Mouse (Mus musculus) stomach, embryonic 14.5 days (tissue): Measurements from ENCODE around the gene Gna12. TPM values are rescaled to one million over a fixed set of nuclear protein-coding genes. Genes with fewer than 3 reads are reported as not detected.

Experiments
- ATAC-seq: fragments of 200-750 bp; cut with Nextera tagmentation; 2 replicates; pipeline ENCODE4 v1.8.0; 2017; ENCODE audit warnings: low read depth, moderate TSS enrichment; ENCODE audit not compliant: insufficient number of reproducible peaks, insufficient read depth, low FRiP score
- H3K27ac ChIP-seq: fragments of 300-500 bp; sonication (generic); 2 replicates; pipeline ENCODE4 v1.5.1; 2014; ENCODE audit warnings: mild to moderate bottlenecking, low read length, moderate library complexity, mixed read lengths
- H3K27me3 ChIP-seq: fragments of 300-500 bp; sonication (generic); 2 replicates; pipeline ENCODE4 v1.6.1; 2014; ENCODE audit warnings: low read length, control low read depth, mixed read lengths; ENCODE audit not compliant: control insufficient read depth, insufficient read depth
- H3K36me3 ChIP-seq: fragments of 300-500 bp; sonication (generic); 2 replicates; pipeline ENCODE4 v1.6.1; 2014; ENCODE audit warnings: mild to moderate bottlenecking, control low read depth, low read length, moderate library complexity, mixed read lengths; ENCODE audit not compliant: control insufficient read depth, insufficient read depth
- H3K4me1 ChIP-seq: fragments of 300-500 bp; sonication (generic); 2 replicates; pipeline ENCODE4 v1.6.1; 2014; ENCODE audit warnings: low read length, control low read depth, mixed read lengths; ENCODE audit not compliant: control insufficient read depth, insufficient read depth
- H3K4me2 ChIP-seq: fragments of 300-500 bp; sonication (generic); replicated peaks from 2 replicates; pipeline ENCODE4 v1.6.1; 2014; ENCODE audit warnings: low read depth, low read length, control low read depth
- H3K4me3 ChIP-seq: fragments of 300-500 bp; sonication (generic); 2 replicates; pipeline ENCODE4 v1.5.1; 2014; ENCODE audit warnings: low read depth, low read length, control low read depth
- H3K9ac ChIP-seq: fragments of 300-500 bp; sonication (generic); replicated peaks from 2 replicates; pipeline ENCODE4 v1.6.1; 2014; ENCODE audit warnings: low read depth, mild to moderate bottlenecking, control low read depth, low read length, moderate library complexity, mixed read lengths
- H3K9me3 ChIP-seq: fragments of 300-500 bp; sonication (generic); 2 replicates; pipeline ENCODE4 v1.6.1; 2016; ENCODE audit warnings: low read depth, low read length, control low read depth; ENCODE audit not compliant: control insufficient read depth
- WGBS: fragments of 180-500 bp; shearing (Covaris S2); extraction: QIAGEN DNeasy Blood & Tissue Kit; methylation state at CpG from one replicate; pipeline ENCODE4 v1.1.7; 2014; 5-methylcytosine and 5-hydroxymethylcytosine counted together
- polyA plus RNA-seq: library from polyadenylated mRNA; unstranded; fragments of >200 nt; fragmentation: Nextera tagmentation; extraction: Ambion mirVana; gene quantifications from 2 replicates; pipeline ENCODE4 v1.2.1, GENCODE M21; 2014

The Gna12 gene
- polyA plus RNA-seq, 1 experiment from 2014 or later = 17.2 TPM

DNA sequence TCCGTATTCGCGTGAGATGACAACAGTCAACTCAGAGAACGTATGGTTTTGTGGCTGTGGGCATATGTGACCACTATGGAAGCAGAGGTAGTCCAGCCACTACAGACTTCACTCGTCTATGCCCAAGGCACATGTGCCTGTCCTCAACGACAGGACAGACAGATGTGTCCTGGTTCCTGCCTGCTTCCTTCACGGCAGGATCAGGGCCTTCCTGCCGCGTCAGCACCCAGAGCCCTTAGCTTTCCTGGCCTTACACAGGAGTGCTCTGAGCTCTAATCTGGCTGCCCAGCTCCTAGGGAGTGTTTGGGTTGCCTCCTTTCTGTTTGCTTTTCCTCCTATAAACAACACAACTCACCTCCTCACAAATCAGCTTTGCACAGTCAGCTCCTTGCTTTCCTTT, 53.3 kb downstream of the Gna12 start:
- H3K27ac ChIP-seq = no peak overlapping the region
- ATAC-seq = no peak
- WGBS = 70% methylated on average over 9 of the region's 9 CpGs

DNA sequence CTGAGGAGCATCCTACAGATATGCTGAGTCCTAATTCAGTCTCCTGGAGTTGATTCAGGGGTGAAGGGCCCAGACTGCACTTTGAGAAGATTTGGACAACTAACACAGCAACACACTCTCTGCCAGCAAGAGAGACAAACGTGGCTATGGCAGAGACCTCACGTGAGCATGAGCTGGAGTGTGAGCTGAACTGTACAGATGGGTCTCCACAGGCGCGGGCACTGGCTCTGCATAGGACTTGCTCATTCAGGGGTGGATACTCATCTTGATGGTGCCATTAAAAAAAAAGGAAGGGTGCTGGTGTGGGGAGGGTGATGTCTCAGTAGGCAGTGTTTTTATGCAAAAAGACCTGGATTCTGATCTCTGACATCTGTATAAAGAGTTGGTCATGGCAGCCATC, 55.1 kb downstream of the Gna12 start:
- H3K9me3 ChIP-seq = no peaks in the 10 kb centered on the region
- H3K4me3 ChIP-seq = no peak overlapping the region
- no peaks in the 10 kb centered on the region for H3K27me3 ChIP-seq
- WGBS = 93% methylated on average over 4 of the region's 4 CpGs
- H3K27ac ChIP-seq = no peak overlapping the region
- peaks cover 28% of the 10 kb centered on the region for H3K4me1 ChIP-seq
- ATAC-seq = no peak
- H3K4me2 ChIP-seq = no peak overlapping the region
- peaks cover 12% of the 10 kb centered on the region; the same call in 1 of the 2 replicates for H3K36me3 ChIP-seq
- H3K9ac ChIP-seq = no peak overlapping the region

More for the DNA sequence above, 53.3 kb downstream of the Gna12 start:
- no peak overlapping the region for H3K9ac ChIP-seq
- no peaks in the 10 kb centered on the region for H3K9me3 ChIP-seq
- H3K4me2 ChIP-seq = no peak overlapping the region
- H3K4me3 ChIP-seq = no peak overlapping the region
- peaks cover 20% of the 10 kb centered on the region; the same call in 1 of the 2 replicates for H3K36me3 ChIP-seq
- H3K4me1 ChIP-seq = peaks cover 18% of the 10 kb centered on the region
- no peaks in the 10 kb centered on the region for H3K27me3 ChIP-seq

DNA sequence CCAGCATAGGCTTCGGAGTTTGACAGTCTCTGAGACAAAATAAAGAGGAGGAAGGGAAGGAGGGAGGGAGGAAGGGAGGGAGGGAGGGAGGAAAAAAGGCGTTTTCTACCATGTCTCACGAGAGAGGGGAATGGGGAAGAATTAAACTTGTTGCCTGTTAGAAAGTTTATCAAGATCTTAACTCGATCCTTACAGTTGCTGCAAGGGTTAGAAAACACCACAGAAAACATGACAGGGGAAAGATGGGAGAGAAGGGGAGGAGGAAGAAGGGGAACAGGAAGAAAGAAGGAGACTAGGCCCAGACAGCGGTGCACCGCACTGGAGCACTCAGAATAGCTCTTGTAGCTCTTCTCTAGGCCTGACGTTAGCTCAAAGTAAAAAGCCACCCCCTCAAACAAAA, 58.1 kb downstream of the Gna12 start:
- ATAC-seq = no peak
- Histone ChIP-seq H3K27ac (peak overlapping the region; percentile 78), H3K4me2 (0 out of 2 replicates have a peak overlapping the region, but pooled peaks have one; percentile 12), H3K9ac (no peak overlapping the region), H3K4me3 (no peak overlapping the region), H3K9me3 (no peaks in the 10 kb centered on the region), H3K27me3 (no peaks in the 10 kb centered on the region), H3K4me1 (peaks cover 40% of the 10 kb centered on the region), H3K36me3 (peaks cover 2% of the 10 kb centered on the region; the same call in 1 of the 2 replicates)
- WGBS = 45% methylated on average over 7 of the region's 7 CpGs

DNA sequence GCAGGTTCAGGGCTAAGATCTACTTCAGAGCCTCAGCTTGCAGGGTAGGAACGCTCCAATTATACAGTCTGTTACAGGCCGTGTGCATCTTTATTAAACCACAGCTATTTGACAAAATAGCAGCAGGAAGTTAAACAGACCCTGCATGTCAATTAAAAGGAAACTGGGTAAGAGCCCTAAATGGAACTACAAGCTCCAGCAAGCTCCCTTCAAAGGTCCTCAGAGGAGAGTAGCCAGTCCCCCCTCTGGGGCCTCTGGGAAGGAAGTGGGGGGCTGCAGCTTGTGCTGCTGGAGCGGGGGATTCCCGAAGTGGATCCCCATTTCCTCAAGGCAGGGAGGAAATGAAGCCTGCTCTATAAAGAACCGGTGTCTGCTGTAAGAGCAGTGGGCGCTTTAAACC, 58.6 kb downstream of the Gna12 start:
- Histone ChIP-seq H3K4me2 (0 out of 2 replicates have a peak overlapping the region, but pooled peaks have one; percentile 12), H3K9ac (no peak overlapping the region), H3K4me1 (peaks cover 40% of the 10 kb centered on the region), H3K27me3 (no peaks in the 10 kb centered on the region), H3K9me3 (no peaks in the 10 kb centered on the region), H3K36me3 (no peaks in the 10 kb centered on the region; the same call in 1 of the 2 replicates), H3K27ac (peak overlapping the region; percentile 78), H3K4me3 (no peak overlapping the region)
- ATAC-seq = no peak
- 23% methylated on average over 6 of the region's 6 CpGs for WGBS

DNA sequence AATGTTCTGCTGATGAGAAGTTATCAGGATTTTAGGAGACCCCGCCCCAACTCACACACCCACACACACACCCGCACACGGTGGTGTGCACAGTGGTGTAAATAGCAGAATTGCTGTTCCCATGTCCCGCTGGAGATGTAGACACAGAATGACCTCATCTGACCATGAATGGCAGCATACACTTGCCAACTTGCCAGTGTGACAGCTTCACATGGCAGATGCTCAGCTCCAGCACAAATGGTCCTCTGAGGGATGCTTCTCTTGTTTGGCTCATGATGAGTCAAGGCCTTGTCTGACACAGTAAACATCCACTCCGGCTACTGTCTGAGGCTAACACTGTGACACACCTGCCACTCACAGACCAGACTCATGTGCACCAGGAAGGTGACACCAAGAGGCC, 61.9 kb downstream of the Gna12 start:
- 65% methylated on average over 5 of the region's 5 CpGs for WGBS
- Histone ChIP-seq H3K36me3 (no peaks in the 10 kb centered on the region; the same call in 1 of the 2 replicates), H3K4me3 (no peak overlapping the region), H3K9ac (no peak overlapping the region), H3K4me1 (peaks cover 40% of the 10 kb centered on the region), H3K9me3 (no peaks in the 10 kb centered on the region), H3K27me3 (no peaks in the 10 kb centered on the region), H3K4me2 (no peak overlapping the region), H3K27ac (peak overlapping the region; percentile 94)
- ATAC-seq = no peak

DNA sequence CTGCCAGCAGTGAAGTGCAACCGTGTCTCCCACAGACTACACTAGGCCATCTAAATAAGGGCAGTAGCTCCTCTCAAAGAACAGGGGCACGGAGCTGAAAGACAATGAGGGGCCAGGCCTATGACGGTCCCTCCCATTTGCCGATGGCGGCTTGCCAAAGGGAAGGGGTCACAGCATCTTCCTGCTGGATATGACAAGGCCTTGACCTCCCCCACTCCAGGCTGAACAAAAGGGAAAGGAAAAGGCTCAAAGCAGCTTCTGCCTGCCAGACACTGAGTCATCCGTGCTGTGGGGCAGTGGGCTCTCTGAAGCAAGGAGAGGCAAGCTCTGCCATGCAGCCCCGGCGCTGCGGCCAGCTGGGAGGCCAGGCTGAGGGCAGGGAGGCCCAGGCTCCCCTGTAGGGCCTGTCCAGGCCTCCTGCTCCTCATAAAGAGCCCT, 62.5 kb downstream of the Gna12 start:
- peak; percentile 64; the same call in 1 of the 2 replicates for ATAC-seq
- Histone ChIP-seq H3K4me2 (0 out of 2 replicates have a peak overlapping the region, but pooled peaks have one; percentile 2), H3K27me3 (no peaks in the 10 kb centered on the region), H3K9me3 (no peaks in the 10 kb centered on the region), H3K36me3 (no peaks in the 10 kb centered on the region; the same call in none of the 2 replicates), H3K27ac (peak overlapping the region; percentile 94), H3K4me1 (peaks cover 35% of the 10 kb centered on the region), H3K4me3 (no peak overlapping the region), H3K9ac (no peak overlapping the region)
- 24% methylated on average over 9 of the region's 9 CpGs for WGBS

DNA sequence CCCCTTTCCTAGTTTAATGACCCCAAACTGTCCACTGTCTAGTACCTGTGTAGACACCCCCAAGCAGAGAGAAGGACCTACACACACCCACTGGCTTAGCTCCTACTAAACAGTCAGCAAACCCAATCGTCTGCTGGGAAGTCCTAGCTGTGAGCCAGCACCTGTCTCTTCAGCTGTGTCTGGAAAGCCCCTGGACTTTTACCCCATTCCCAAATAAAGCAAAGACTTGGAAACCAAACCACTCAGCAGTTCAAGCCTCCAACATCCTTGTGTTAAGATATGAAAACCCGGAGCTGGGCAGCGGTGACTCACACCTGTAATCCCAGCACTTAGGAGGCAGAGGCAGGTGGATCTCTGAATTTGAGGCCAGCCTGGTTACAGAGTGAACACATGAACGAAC, 63.7 kb downstream of the Gna12 start:
- WGBS = 91% methylated on average over 4 of the region's 4 CpGs
- Histone ChIP-seq H3K9ac (no peak overlapping the region), H3K36me3 (peaks cover 9% of the 10 kb centered on the region), H3K9me3 (no peaks in the 10 kb centered on the region), H3K4me2 (no peak overlapping the region), H3K4me1 (peaks cover 26% of the 10 kb centered on the region), H3K4me3 (no peak overlapping the region), H3K27me3 (no peaks in the 10 kb centered on the region), H3K27ac (peak overlapping the region; percentile 94; the same call in 1 of the 2 replicates)
- ATAC-seq = no peak

DNA sequence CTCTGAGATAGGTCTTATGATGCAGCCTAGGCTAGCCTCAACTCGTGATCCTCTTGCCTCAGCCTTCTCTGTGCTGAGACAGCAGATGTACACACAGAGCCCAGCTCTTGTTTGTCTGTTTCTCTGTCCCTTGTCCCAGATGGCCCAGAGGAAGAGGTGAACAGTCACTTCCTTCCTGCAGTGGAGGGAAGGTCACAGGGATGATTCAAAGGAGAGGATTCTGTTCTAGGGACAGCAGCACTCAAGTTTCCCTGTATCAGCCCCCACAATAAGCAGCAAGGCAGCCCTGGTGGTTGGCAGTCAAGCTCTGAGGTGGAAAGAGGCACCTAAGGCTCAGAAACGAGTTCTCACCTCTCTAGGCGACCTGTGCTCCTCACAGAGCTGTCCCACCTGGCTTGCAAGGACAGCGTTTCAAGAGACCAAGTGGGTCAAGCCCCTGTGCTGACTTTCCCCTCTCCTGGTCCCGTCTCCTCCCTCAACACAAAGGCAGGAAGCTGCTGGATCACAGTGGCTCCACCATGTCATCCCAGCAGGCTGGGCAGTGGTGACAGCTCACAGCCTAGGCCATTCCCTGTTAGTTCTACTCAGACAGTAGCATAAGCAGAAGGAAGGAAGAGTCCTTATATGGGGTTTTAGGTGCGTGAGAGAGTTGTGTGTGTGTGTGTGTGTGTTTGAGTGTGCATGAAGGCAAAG, 65.2 kb downstream of the Gna12 start:
- H3K36me3 ChIP-seq = peaks cover 21% of the 10 kb centered on the region
- no peak overlapping the region for H3K4me2 ChIP-seq
- H3K4me3 ChIP-seq = no peak overlapping the region
- H3K27ac ChIP-seq = peak overlapping the region; percentile 34; the same call in 1 of the 2 replicates
- no peak for ATAC-seq
- no peaks in the 10 kb centered on the region for H3K27me3 ChIP-seq
- no peak overlapping the region for H3K9ac ChIP-seq
- peaks cover 20% of the 10 kb centered on the region for H3K4me1 ChIP-seq
- no peaks in the 10 kb centered on the region for H3K9me3 ChIP-seq
- WGBS = 55% methylated on average over 6 of the region's 6 CpGs
